Mouse (Mus musculus): ENCODE results near the gene Zp3r.

DNA sequence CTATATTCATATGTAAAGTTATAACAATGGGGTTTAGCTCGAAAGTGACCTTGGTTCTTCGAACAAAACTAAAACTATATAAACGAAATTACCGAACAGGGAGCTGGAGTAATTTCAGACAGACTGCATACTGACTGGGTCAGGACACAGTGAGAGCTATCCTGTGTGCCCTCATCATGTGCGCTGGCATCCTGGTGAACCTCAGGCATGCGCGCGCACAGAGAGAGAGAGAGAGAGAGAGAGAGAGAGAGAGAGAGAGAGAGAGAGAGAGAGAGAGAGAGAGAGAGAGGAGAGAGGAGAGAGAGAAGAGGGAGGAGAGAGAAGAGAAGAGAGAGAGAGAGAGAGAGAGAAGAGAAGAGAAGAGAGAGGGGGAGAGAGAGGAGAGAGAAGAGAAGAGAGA, 3.9 kb upstream of the Zp3r start:
- TF ChIP-seq POLR2A (IDR thresholded peaks at IDR 0.05; ENCODE audit: insufficient read depth, low read length): no peak
- no peak for TF ChIP-seq CTCF (IDR thresholded peaks at IDR 0.05; ENCODE audit: low read depth, low read length)
- TF ChIP-seq EP300 (IDR thresholded peaks at IDR 0.05; ENCODE audit: insufficient read depth, low read depth, low read length): no peak
